In the genomic region with DNA sequence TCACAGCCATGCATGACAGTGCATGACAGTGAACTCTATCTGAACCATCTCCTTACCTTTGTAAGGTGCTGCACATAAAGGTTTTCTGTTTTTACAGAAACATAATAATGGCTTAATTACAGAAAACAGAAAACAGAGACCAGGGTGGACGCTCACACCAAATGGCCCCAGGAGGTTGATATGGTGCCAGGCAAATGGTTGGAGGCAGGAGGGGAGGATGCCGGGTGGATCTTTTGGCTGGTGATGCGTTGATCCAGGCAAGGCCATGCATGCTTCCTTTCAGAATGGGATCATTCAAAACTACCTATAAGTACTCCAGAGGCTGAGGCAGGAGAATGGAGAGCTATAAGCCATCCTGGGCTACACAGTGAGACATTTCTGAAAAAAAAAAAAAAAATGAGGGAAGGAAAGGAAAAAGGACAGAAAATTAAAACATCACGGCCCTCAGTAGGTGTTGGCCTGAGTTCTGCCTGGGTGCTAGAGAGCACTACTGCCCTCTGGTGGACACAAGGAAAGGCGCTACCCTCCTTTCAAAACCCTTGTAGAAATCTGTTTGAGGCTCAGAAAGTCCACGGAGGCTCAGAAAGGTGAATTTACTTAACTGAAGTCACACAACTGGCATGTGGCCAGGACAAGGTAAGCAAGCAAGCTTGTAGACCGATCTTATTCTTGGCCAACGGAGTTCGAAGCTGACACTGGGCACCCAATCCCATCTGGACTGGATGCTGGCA, we compare ENCODE assay signal across 8 mouse cellular contexts. TPM values are rescaled to one million over a fixed set of nuclear protein-coding genes. Genes with fewer than 3 reads are reported as not detected.
A peak's percentile ranks its signal among the peaks of the same experiment; 100 is the strongest.
DNase-seq lines count a peak whose midpoint lies in the region; ATAC-seq and TF ChIP-seq lines count a peak whose summit lies in the region.
"Had no signal": no experiment of that assay in that cellular context is flagged by ENCODE, and none has a peak within 500 bp of the region (broad histone marks: within the 10 kb centered on the region; RNA-seq: fewer than 3 reads in every experiment).

No protein-coding gene starts in this region.

- peak; percentile 84; the same call in 1 of the 2 replicates for TF ChIP-seq CTCF in G1E (IDR thresholded peaks at IDR 0.05; ENCODE audit: low read depth, low read length)

- H3K4me3 ChIP-seq in G1E (ENCODE audit: low read depth, low read length) = no peak overlapping the region
- H3K4me3 ChIP-seq in limb, embryonic 10.5 days = no peak overlapping the region

- no peaks in the 10 kb centered on the region for H3K9me3 ChIP-seq in G1E (replicated peaks)
- no peaks in the 10 kb centered on the region for H3K9me3 ChIP-seq in limb, embryonic 10.5 days (replicated peaks)

- peaks cover 9% of the 10 kb centered on the region for H3K4me1 ChIP-seq in G1E (ENCODE audit: insufficient read depth, low read depth, low read length)
- peaks cover 13% of the 10 kb centered on the region for H3K4me1 ChIP-seq in limb, embryonic 10.5 days

- peak; percentile 48 for DNase-seq in layer of hippocampus, adult 11-12 months (ENCODE audit: low spot score)
- DNase-seq in layer of hippocampus, adult 9-11 months = no peak
- DNase-seq in CD4-positive helper T cell, adult 2 months (ENCODE audit: low read depth, low spot score) = peak; percentile 70
- DNase-seq in G1E (ENCODE audit: low spot score) = peak; percentile 56
- DNase-seq in embryo, embryonic 10.5 days (ENCODE audit: low spot score) = peak; percentile 82
- peak; percentile 70 for DNase-seq in limb, embryonic 10.5 days (ENCODE audit: low spot score)
- DNase-seq in skeletal muscle tissue, adult 2 months (ENCODE audit: low read depth, low spot score) = peak; percentile 65

- H3K27me3 ChIP-seq in G1E (ENCODE audit: insufficient read depth, low read length) = peaks cover 13% of the 10 kb centered on the region
- peaks cover 21% of the 10 kb centered on the region for H3K27me3 ChIP-seq in limb, embryonic 10.5 days (ENCODE audit: low read depth, poor library complexity, severe bottlenecking)

- 32% methylated on average over 9 of the region's 9 CpGs for WGBS in limb, embryonic 10.5 days

- peaks cover 17% of the 10 kb centered on the region for H3K36me3 ChIP-seq in G1E (replicated peaks)
- no peaks in the 10 kb centered on the region for H3K36me3 ChIP-seq in limb, embryonic 10.5 days

- no peak overlapping the region for H3K27ac ChIP-seq in limb, embryonic 10.5 days
- H3K27ac ChIP-seq: macrophage had no signal

- no peak for ATAC-seq in G1E (ENCODE audit: extremely low read depth, insufficient number of reproducible peaks, low FRiP score, poor library complexity, severe bottlenecking)

RNA-seq across cellular contexts. Expression of a gene that starts 6.4 kb away (rescaled TPM):
- total RNA-seq in G1E (2014; fragmentation: Nextera tagmentation) (0.30 TPM in 1 of 2 replicates, not detected in the other), G1E (2017) (0.05 and 0.06 TPM in 2 replicates)
- polyA plus RNA-seq in G1E (2012) = 0.04 and 0.05 TPM in 2 replicates
- polyA plus RNA-seq in limb, embryonic 10.5 days (2016; fragmentation: Nextera tagmentation; extraction: Ambion mirVana) = 2.3 and 3.7 TPM in 2 replicates

RNA-seq across cellular contexts. Expression of a gene that starts 27.5 kb away (rescaled TPM):
- 29.9 and 70.3 TPM in 2 replicates for total RNA-seq in G1E (2014; fragmentation: Nextera tagmentation)
- total RNA-seq in G1E (2017) = 14.1 and 16.3 TPM in 2 replicates
- 45.6 and 45.9 TPM in 2 replicates for polyA plus RNA-seq in G1E (2012)
- 6.4 and 7.3 TPM in 2 replicates for polyA plus RNA-seq in limb, embryonic 10.5 days (2016; fragmentation: Nextera tagmentation; extraction: Ambion mirVana)

RNA-seq across cellular contexts. Expression of a gene that starts 47.8 kb away (rescaled TPM):
- total RNA-seq in G1E (2014; fragmentation: Nextera tagmentation) (not detected in 2 replicates), G1E (2017) (0.55 and 0.70 TPM in 2 replicates)
- polyA plus RNA-seq in G1E (2012) = not detected in 2 replicates
- 1.5 and 1.8 TPM in 2 replicates for polyA plus RNA-seq in limb, embryonic 10.5 days (2016; fragmentation: Nextera tagmentation; extraction: Ambion mirVana)
- polyA plus RNA-seq: macrophage had no signal

RNA-seq across cellular contexts. Expression of a gene that starts 56.4 kb away (rescaled TPM):
- total RNA-seq in G1E (2014; fragmentation: Nextera tagmentation) (not detected in 2 replicates), G1E (2017) (0.22 TPM in 1 of 2 replicates, not detected in the other)
- not detected in 2 replicates for polyA plus RNA-seq in G1E (2012)
- polyA plus RNA-seq in limb, embryonic 10.5 days (2016; fragmentation: Nextera tagmentation; extraction: Ambion mirVana) = 375 and 475 TPM in 2 replicates
